Mouse (Mus musculus) erythroblast, adult 5-6 weeks (primary cell): ENCODE results near the gene Zbtb20. TPM values are rescaled to one million over a fixed set of nuclear protein-coding genes. Genes with fewer than 3 reads are reported as not detected.

Source experiments
- ATAC-seq: replicated peaks from 2 replicates; pipeline ENCODE4 v1.8.0; 2016; ENCODE audit warnings: moderate number of reproducible peaks, mild to moderate bottlenecking, moderate TSS enrichment, inconsistent platforms; ENCODE audit not compliant: poor library complexity, low FRiP score, severe bottlenecking
- total RNA-seq, 2 experiments: library from RNA; stranded (forward) in 1 of 2; stranded (reverse) in 1 of 2; fragments of 150-400 nt in 1 of 2; fragments of 200-764, 138-1000 nt in 1 of 2; gene quantifications; 2 replicates each; pipeline versions ENCODE4 v1.2.3 to v1.2.4; 2015 to 2017; ENCODE audit warnings: low replicate concordance in 2 of 2

The Zbtb20 gene
- total RNA-seq, 2 experiments from 2014 or later: 2.5 to 3.3 TPM

GRCm38 (mm10) chr16:43335151-43335823 lies 459.6 kb downstream of the Zbtb20 start:
- no peak for ATAC-seq

GRCm38 (mm10) chr16:43335824-43336215 lies 460.1 kb downstream of the Zbtb20 start:
- ATAC-seq: no peak

DNA sequence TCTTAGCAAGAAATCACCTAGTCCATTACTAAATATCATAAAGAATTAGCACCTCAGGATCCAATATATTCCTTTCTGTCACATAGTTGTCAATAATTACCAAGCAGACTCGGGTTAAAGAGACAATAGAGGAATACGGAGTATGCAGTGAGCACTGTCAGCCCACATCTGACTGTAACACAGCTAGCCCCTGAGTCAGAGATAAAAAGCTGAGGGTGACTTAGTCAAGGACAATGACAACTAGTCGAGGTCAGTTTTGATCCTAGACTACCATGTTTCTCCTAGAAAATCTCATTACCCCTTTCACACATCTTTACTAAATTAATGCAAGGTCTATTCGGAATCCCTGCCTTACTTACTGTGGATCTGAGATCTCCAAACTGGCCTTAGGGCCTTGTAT lies 465.0 kb downstream of the Zbtb20 start:
- no peak for ATAC-seq

- ATAC-seq: no peak
These were observed 466.3 kb downstream of the Zbtb20 start for GRCm38 (mm10) chr16:43341916-43342455.

- ATAC-seq: no peak
These were observed 470.4 kb downstream of the Zbtb20 start for GRCm38 (mm10) chr16:43346094-43346493.

DNA sequence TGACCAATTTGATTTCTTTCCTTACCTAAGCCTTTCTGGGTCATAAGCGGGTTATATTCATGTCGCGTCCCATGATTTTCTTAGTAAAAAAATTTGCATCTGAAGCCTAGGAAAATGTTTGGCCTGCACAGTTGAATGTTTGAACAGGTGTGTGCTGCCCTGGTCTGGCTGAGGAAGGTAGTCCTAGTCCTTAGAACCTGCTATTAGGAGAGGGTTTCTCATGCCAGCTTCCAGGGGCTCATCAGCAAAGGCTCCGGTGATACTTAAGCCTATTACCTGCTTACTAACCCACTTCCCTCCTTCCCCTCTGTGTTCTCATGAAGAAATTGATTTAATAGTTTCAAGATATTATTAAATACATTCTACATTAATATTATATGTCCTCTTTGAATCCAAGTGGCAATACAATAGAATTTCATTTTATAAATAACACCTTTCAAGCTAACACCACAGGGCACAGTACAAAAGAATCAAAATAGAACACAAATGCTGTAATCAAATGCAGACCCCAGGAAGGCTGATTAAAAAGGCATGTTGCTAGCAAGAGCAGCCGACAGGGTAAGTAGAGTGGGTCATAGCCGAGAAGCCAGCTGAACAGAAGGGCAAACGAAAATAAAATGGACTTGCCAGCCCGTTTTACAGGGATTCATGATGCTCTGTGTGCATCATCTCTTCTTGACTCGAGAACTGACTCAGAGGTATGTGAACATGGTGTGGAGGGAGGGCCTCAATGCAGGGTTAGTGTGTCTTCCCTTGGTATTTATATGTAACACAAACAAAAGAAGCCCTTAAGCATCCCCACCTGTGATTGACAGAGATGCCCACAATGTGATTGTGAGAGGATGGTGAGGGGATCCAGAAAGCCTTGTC lies 480.3 kb downstream of the Zbtb20 start:
- ATAC-seq: no peak

DNA sequence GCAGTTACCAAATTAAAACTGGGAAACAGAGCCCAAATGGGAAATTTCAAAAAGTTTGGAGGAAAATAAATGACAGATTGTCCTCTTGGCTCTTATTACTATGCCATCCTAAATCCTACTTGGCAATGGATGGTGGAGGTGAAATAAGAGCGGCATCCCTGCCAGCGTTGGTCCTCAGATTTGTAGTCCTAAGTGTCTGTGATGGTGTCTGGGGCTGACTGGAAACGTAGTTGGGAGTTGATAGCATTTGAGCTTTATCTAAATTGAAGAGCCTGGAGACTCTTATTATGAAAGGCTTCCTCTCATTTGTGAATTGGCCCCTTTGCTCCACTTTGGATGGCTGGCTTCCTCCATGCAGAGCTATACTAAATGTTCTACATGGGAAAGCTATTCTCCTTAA lies 483.9 kb downstream of the Zbtb20 start:
- no peak for ATAC-seq

DNA sequence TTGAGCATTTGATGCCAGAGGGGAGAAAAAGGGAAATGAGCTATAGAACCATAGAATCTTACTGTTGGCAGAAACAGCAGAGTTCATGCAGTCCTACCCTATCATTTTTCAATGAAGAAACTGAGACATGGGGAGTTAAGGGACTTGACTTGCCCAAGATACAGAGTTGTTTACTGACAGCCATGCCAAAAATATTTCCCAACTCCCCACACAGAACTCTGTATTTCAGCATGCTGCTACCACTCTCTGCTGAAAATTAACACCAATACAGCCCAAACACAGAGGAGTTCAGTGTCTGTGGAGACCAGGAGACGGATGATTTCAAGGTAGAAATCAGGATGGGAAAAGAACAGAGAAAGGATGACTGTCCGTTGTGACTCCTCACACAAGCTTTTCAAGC lies 484.4 kb downstream of the Zbtb20 start:
- no peak for ATAC-seq

DNA sequence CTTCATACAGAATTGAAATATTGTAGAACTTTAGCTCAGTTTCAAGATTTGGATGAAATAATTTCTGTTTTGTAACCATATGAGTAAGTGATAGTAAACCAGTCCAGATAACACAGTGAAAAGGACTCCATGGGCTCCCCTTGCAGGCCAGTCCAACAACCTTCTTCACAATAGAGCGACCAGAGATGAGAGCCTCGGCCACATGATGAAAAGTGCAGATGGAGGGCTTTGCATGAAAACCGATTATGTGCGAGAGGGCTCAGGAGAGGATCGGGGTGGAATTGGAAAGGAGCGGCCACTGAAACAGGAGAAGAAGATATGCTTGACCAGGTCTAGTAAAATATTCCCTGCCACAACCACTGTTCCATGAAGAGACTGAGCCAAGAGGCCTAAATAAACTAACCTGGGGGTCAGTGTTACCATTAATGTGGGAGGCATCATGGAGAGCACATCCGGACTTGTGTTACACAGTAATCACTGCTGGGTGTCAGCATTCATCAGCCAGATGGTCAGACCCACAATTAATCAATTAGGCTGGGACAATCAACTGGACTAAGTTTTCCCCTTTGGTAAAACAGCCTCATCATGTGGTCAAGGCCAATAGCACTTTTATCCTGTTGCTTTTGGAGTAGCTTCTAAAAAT lies 485.3 kb downstream of the Zbtb20 start:
- ATAC-seq: no peak

DNA sequence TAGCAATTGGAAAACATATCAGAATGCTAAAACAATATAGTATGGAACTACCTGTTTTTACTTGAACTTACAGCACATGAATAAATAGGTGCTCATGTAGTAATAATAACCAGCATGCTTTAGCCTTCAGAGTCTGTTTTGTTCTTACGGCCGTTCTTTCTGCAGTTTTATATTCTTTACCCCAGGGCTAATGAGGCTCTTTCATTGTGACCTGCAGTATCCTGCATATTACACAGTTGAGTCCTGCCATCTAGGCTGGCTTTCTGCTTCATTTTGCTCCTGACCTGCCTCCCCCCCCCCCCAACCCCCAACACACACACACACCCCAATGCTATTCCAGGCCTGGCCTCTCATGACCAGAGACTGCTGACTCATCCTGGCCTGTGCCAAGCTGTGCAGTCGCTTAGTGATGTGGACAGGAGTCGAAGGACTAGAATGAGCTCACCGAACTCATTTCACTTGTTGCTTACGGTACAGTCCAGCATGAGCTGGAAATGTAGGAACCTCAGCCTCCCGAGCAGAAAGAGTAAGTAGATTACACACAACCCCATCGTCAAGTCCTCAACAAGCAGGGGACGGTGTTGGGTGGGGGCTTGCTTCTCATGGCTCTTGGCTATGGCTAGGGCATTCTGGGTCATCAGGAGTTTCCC lies 487.1 kb downstream of the Zbtb20 start:
- no peak for ATAC-seq

GRCm38 (mm10) chr16:43363316-43363715 lies 487.6 kb downstream of the Zbtb20 start:
- no peak for ATAC-seq

GRCm38 (mm10) chr16:43363751-43364515 lies 488.3 kb downstream of the Zbtb20 start:
- ATAC-seq: no peak

- ATAC-seq: no peak
These were observed 488.8 kb downstream of the Zbtb20 start for GRCm38 (mm10) chr16:43364516-43364910.

DNA sequence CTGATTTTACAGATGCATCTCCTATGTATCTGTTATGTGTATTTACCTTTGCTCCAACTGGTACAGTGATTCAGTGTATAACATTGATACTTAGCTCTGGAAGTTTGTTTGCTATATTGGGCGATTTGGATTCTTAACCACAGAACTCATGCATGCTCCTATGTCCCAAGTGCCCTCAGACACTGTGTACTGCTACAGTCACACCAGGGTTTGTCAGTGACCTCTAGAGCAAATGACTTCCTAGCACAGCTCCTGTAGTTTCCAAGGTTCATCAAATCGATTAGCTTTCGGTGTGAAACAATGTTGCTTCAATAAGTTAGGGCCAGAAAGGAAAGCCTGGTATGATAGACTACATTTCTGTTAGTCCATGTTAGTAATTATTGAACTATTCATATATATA lies 489.6 kb downstream of the Zbtb20 start:
- ATAC-seq: no peak

DNA sequence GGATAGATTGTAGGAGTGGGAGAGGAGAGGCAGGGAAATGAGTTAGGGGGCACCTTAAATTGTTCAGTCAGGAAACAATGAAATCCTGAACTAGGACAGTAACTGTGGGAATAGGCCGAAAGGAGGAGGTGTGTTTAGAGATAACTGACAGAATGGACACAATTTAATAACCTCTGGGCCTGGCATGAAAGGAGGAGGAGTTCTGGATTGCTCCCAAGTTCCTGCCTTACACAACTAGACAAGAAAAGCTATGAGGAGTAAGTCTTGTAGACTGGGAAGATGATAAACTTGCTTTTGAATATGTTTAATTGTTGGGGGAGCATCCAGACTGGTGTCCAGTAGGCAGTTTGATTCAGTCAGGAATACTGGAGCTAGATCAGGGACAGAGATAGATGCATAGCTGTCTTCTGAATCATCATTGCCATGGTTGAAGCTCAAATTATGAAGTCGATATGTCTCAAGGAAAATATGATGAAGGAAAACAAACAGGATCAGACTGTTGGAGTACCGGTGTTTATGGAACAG lies 494.9 kb downstream of the Zbtb20 start:
- no peak for ATAC-seq

GRCm38 (mm10) chr16:43376782-43377181 lies 501.1 kb downstream of the Zbtb20 start:
- ATAC-seq: no peak

- no peak for ATAC-seq
These were observed 504.0 kb downstream of the Zbtb20 start for GRCm38 (mm10) chr16:43379351-43380325.

- ATAC-seq: no peak
These were observed 505.5 kb downstream of the Zbtb20 start for GRCm38 (mm10) chr16:43381183-43381582.
